Mouse (Mus musculus): ENCODE results near the gene Crip2. TPM values are rescaled to one million over a fixed set of nuclear protein-coding genes. Genes with fewer than 3 reads are reported as not detected.

The Crip2 gene
- polyA plus RNA-seq, 1 experiment from 2014 or later = 72.7 TPM

DNA sequence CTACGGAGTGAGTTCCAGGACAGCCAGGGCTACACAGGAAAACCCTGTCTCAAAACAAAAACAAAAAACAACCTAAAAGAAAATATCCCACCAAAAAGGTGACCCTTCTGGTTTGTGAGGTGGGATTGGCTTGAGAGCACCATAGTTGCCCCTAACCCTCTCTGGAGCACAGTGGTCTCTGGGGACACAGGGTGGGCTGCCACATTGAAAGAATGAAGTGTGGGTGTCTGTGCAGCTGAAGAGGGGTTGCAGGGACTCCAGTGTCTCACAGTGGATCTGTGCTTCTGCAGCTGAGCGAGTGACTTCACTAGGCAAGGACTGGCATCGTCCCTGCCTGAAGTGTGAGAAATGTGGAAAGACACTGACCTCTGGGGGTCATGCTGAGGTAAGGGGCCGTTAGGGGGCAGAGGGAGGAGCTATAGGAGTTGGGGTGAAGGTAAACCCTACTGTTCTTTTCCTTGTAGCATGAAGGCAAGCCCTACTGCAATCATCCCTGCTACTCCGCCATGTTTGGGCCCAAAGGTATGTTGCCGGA, 13.0 kb downstream of the Crip2 start:
- H3K4me3 ChIP-seq (ENCODE audit: low read depth, low read length) = no peak overlapping the region
- H3K4me1 ChIP-seq (ENCODE audit: control insufficient read depth, insufficient read depth, low read length) = peaks cover 5% of the 10 kb centered on the region; the same call in 1 of the 2 replicates
- H3K36me3 ChIP-seq (replicated peaks; ENCODE audit: control insufficient read depth, insufficient read depth, low read depth, low read length) = no peaks in the 10 kb centered on the region
- no peaks in the 10 kb centered on the region for H3K9me3 ChIP-seq (replicated peaks; ENCODE audit: control insufficient read depth, low read length)
- DNase-seq (ENCODE audit: low spot score) (no peak), ATAC-seq (replicated peaks; ENCODE audit: insufficient number of reproducible peaks, low FRiP score, low TSS enrichment, low read depth) (no peak)
- WGBS = 73% methylated on average over 6 of the region's 6 CpGs
- no peak overlapping the region for H3K27ac ChIP-seq (replicated peaks; ENCODE audit: low read depth, low read length)
- H3K27me3 ChIP-seq (ENCODE audit: control insufficient read depth, insufficient read depth, low read length) = peaks cover 2% of the 10 kb centered on the region
- H3K9ac ChIP-seq (replicated peaks; ENCODE audit: low read length) = no peak overlapping the region
- no peak overlapping the region for H3K4me2 ChIP-seq (ENCODE audit: low read depth, low read length)

DNA sequence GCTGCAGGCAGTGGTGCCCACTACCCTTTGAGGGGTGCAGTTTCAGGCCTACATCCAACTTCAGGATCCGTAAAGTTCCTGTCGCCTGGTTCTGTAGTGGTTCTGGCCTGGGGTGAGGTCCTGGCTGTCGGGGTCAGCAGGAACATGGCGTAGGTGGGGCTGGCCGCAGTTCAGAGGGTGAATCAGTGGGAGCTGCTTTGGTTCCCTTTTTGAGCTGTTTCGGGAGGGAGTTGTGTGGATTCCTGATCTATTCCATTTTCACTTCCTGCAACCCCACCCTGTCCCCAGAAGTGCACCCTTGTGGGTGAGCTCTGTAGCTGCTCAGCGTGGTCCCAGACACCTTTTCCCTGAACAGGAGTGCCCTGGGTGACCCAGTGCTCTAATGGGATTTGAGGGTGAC, 13.9 kb downstream of the Crip2 start:
- Histone ChIP-seq H3K9ac (replicated peaks; ENCODE audit: low read length) (no peak overlapping the region), H3K27me3 (ENCODE audit: control insufficient read depth, insufficient read depth, low read length) (peaks cover 2% of the 10 kb centered on the region), H3K36me3 (replicated peaks; ENCODE audit: control insufficient read depth, insufficient read depth, low read depth, low read length) (no peaks in the 10 kb centered on the region), H3K4me2 (ENCODE audit: low read depth, low read length) (no peak overlapping the region), H3K27ac (replicated peaks; ENCODE audit: low read depth, low read length) (no peak overlapping the region), H3K4me3 (ENCODE audit: low read depth, low read length) (no peak overlapping the region), H3K9me3 (replicated peaks; ENCODE audit: control insufficient read depth, low read length) (no peaks in the 10 kb centered on the region), H3K4me1 (ENCODE audit: control insufficient read depth, insufficient read depth, low read length) (peaks cover 5% of the 10 kb centered on the region; the same call in 1 of the 2 replicates)
- no peak for ATAC-seq (replicated peaks; ENCODE audit: insufficient number of reproducible peaks, low FRiP score, low TSS enrichment, low read depth)
- no peak for DNase-seq (ENCODE audit: low spot score)
- WGBS = 95% methylated on average over 7 of the region's 7 CpGs

DNA sequence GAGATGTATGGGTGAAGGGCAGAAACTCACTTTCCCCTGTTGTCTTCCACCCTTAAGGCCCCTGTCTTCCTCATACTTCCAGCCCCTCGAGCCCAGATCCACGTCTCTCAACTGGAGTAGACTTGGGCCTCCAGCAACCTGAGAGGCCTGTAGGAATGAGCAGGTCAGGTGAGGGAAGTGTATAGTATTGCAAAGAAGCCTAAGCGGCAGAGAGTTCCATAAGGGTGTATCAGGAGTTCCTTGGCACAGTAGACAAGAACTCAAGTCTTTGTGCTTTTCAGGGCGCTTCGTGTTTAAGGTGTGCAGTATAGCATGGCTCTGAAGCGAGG, 14.7 kb downstream of the Crip2 start:
- no peak overlapping the region for H3K4me3 ChIP-seq (ENCODE audit: low read depth, low read length)
- H3K9me3 ChIP-seq (replicated peaks; ENCODE audit: control insufficient read depth, low read length) = no peaks in the 10 kb centered on the region
- H3K9ac ChIP-seq (replicated peaks; ENCODE audit: low read length) = peak overlapping the region; percentile 64; the same call in 1 of the 2 replicates
- 81% methylated on average over 6 of the region's 6 CpGs for WGBS
- H3K4me1 ChIP-seq (ENCODE audit: control insufficient read depth, insufficient read depth, low read length) = peaks cover 5% of the 10 kb centered on the region; the same call in 1 of the 2 replicates
- no peak for DNase-seq (ENCODE audit: low spot score)
- peak overlapping the region; percentile 76 for H3K4me2 ChIP-seq (ENCODE audit: low read depth, low read length)
- no peak for ATAC-seq (replicated peaks; ENCODE audit: insufficient number of reproducible peaks, low FRiP score, low TSS enrichment, low read depth)
- H3K36me3 ChIP-seq (replicated peaks; ENCODE audit: control insufficient read depth, insufficient read depth, low read depth, low read length) = no peaks in the 10 kb centered on the region
- H3K27ac ChIP-seq (replicated peaks; ENCODE audit: low read depth, low read length) = no peak overlapping the region
- peaks cover 2% of the 10 kb centered on the region for H3K27me3 ChIP-seq (ENCODE audit: control insufficient read depth, insufficient read depth, low read length)

GRCm38 (mm10) chr12:113155076-113155771, 15.2 kb downstream of the Crip2 start:
- H3K36me3 ChIP-seq (replicated peaks; ENCODE audit: control insufficient read depth, insufficient read depth, low read depth, low read length) = no peaks in the 10 kb centered on the region
- peak overlapping the region; percentile 25 for H3K27ac ChIP-seq (replicated peaks; ENCODE audit: low read depth, low read length)
- peak; percentile 0; the same call in 1 of the 2 replicates for ATAC-seq (replicated peaks; ENCODE audit: insufficient number of reproducible peaks, low FRiP score, low TSS enrichment, low read depth)
- WGBS = 4% methylated on average over 31 of the region's 32 CpGs
- no peaks in the 10 kb centered on the region for H3K9me3 ChIP-seq (replicated peaks; ENCODE audit: control insufficient read depth, low read length)
- peaks cover 5% of the 10 kb centered on the region; the same call in 1 of the 2 replicates for H3K4me1 ChIP-seq (ENCODE audit: control insufficient read depth, insufficient read depth, low read length)
- peak overlapping the region; percentile 64 for H3K9ac ChIP-seq (replicated peaks; ENCODE audit: low read length)
- H3K27me3 ChIP-seq (ENCODE audit: control insufficient read depth, insufficient read depth, low read length) = peaks cover 2% of the 10 kb centered on the region
- H3K4me3 ChIP-seq (ENCODE audit: low read depth, low read length) = peak overlapping the region; percentile 62
- DNase-seq (ENCODE audit: low spot score) = no peak
- H3K4me2 ChIP-seq (ENCODE audit: low read depth, low read length) = peak overlapping the region; percentile 76

- Histone ChIP-seq H3K27ac (replicated peaks; ENCODE audit: low read depth, low read length) (peak within 1 kb of the TSS; percentile 25), H3K9ac (replicated peaks; ENCODE audit: low read length) (peak within 1 kb of the TSS; percentile 64), H3K9me3 (replicated peaks; ENCODE audit: control insufficient read depth, low read length) (no peaks in the 10 kb centered on the region), H3K4me3 (ENCODE audit: low read depth, low read length) (peak within 1 kb of the TSS; percentile 62), H3K4me2 (ENCODE audit: low read depth, low read length) (peak within 1 kb of the TSS; percentile 76), H3K4me1 (ENCODE audit: control insufficient read depth, insufficient read depth, low read length) (peaks cover 5% of the 10 kb centered on the region; the same call in 1 of the 2 replicates), H3K36me3 (replicated peaks; ENCODE audit: control insufficient read depth, insufficient read depth, low read depth, low read length) (no peaks in the 10 kb centered on the region), H3K27me3 (ENCODE audit: control insufficient read depth, insufficient read depth, low read length) (peaks cover 2% of the 10 kb centered on the region)
- ATAC-seq (replicated peaks; ENCODE audit: insufficient number of reproducible peaks, low FRiP score, low TSS enrichment, low read depth) (peak; percentile 98), DNase-seq (ENCODE audit: low spot score) (peak; percentile 99)
- under 1% methylated on average over 46 of the region's 46 CpGs for WGBS
These were observed 16.0 kb downstream of the Crip2 start, which contains the start of gene Tedc1 for GRCm38 (mm10) chr12:113155887-113156539. Gene Tedc1 (plus strand): TSS chr12:113156421.

- ATAC-seq (replicated peaks; ENCODE audit: insufficient number of reproducible peaks, low FRiP score, low TSS enrichment, low read depth) (no peak), DNase-seq (ENCODE audit: low spot score) (no peak)
- Histone ChIP-seq H3K4me2 (ENCODE audit: low read depth, low read length) (peak overlapping the region; percentile 76), H3K27ac (replicated peaks; ENCODE audit: low read depth, low read length) (no peak overlapping the region), H3K4me3 (ENCODE audit: low read depth, low read length) (peak overlapping the region; percentile 62), H3K27me3 (ENCODE audit: control insufficient read depth, insufficient read depth, low read length) (peaks cover 2% of the 10 kb centered on the region; the same call in 1 of the 2 replicates), H3K4me1 (ENCODE audit: control insufficient read depth, insufficient read depth, low read length) (peaks cover 5% of the 10 kb centered on the region; the same call in 1 of the 2 replicates), H3K9ac (replicated peaks; ENCODE audit: low read length) (peak overlapping the region; percentile 52), H3K36me3 (replicated peaks; ENCODE audit: control insufficient read depth, insufficient read depth, low read depth, low read length) (no peaks in the 10 kb centered on the region), H3K9me3 (replicated peaks; ENCODE audit: control insufficient read depth, low read length) (no peaks in the 10 kb centered on the region)
- WGBS = under 1% methylated on average over 23 of the region's 23 CpGs
These were observed 16.5 kb downstream of the Crip2 start for GRCm38 (mm10) chr12:113156540-113156929.

DNA sequence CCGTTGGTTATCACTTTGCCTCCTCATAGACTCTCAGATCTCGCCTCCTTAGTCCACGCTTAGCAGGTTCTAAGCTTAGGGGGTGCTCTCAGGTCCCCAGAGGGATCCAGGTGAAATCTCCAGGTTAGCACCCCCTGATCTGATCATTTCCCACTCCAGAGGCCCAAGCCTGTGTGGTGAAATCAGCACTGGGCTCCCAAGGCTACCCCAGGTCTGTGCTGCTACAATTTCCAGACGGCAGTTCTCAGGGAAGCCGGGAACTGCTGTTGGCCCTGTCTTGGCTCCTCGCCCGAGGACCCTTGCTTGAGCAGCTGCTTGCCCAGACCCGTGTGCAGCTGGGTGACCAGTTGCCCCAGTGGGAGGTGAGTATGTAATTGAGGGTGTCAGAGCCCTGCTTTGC, 17.0 kb downstream of the Crip2 start:
- Histone ChIP-seq H3K27ac (replicated peaks; ENCODE audit: low read depth, low read length) (no peak overlapping the region), H3K4me2 (ENCODE audit: low read depth, low read length) (peak overlapping the region; percentile 76), H3K27me3 (ENCODE audit: control insufficient read depth, insufficient read depth, low read length) (peaks cover 2% of the 10 kb centered on the region; the same call in 1 of the 2 replicates), H3K4me1 (ENCODE audit: control insufficient read depth, insufficient read depth, low read length) (peaks cover 5% of the 10 kb centered on the region; the same call in 1 of the 2 replicates), H3K9ac (replicated peaks; ENCODE audit: low read length) (peak overlapping the region; percentile 52), H3K36me3 (replicated peaks; ENCODE audit: control insufficient read depth, insufficient read depth, low read depth, low read length) (no peaks in the 10 kb centered on the region), H3K4me3 (ENCODE audit: low read depth, low read length) (peak overlapping the region; percentile 62), H3K9me3 (replicated peaks; ENCODE audit: control insufficient read depth, low read length) (no peaks in the 10 kb centered on the region)
- DNase-seq (ENCODE audit: low spot score) (no peak), ATAC-seq (replicated peaks; ENCODE audit: insufficient number of reproducible peaks, low FRiP score, low TSS enrichment, low read depth) (no peak)
- WGBS = 37% methylated on average over 8 of the region's 8 CpGs

Measured in embryonic facial prominence, embryonic 11.5 days (tissue).